Mouse (Mus musculus) forebrain, embryonic 15.5 days (tissue): ENCODE data around the gene Acot2. TPM values are rescaled to one million over a fixed set of nuclear protein-coding genes. Genes with fewer than 3 reads are reported as not detected.
A peak's percentile ranks its signal among the peaks of the same experiment; 100 is the strongest.

Experiments
- ATAC-seq: fragments of 200-750 bp; cut with Nextera tagmentation; replicated peaks from 2 replicates; pipeline ENCODE4 v1.8.0; 2017; ENCODE audit warnings: mild to moderate bottlenecking, moderate TSS enrichment, moderate library complexity
- H3K27ac ChIP-seq: fragments of 300-500 bp; sonication (generic); replicated peaks from 2 replicates; pipeline ENCODE4 v1.5.1; 2015; ENCODE audit warnings: mild to moderate bottlenecking, inconsistent platforms
- H3K27me3 ChIP-seq: fragments of 300-500 bp; sonication (generic); 2 replicates; pipeline ENCODE4 v1.6.1; 2015; ENCODE audit warnings: inconsistent platforms
- H3K36me3 ChIP-seq: fragments of 300-500 bp; sonication (generic); 2 replicates; pipeline ENCODE4 v1.6.1; 2015; ENCODE audit warnings: mild to moderate bottlenecking, inconsistent platforms
- H3K4me1 ChIP-seq: fragments of 300-500 bp; sonication (generic); 2 replicates; pipeline ENCODE4 v1.6.1; 2015; ENCODE audit warnings: inconsistent platforms
- H3K4me2 ChIP-seq: fragments of 300-500 bp; sonication (generic); replicated peaks from 2 replicates; pipeline ENCODE4 v1.6.1; 2015; ENCODE audit warnings: mild to moderate bottlenecking, inconsistent platforms
- H3K4me3 ChIP-seq: fragments of 300-500 bp; sonication (generic); 2 replicates; pipeline ENCODE4 v1.5.1; 2015; ENCODE audit warnings: mild to moderate bottlenecking, inconsistent platforms
- H3K9ac ChIP-seq: fragments of 300-500 bp; sonication (generic); replicated peaks from 2 replicates; pipeline ENCODE4 v1.6.1; 2015; ENCODE audit warnings: mild to moderate bottlenecking, inconsistent platforms
- H3K9me3 ChIP-seq: fragments of 300-500 bp; sonication (generic); 2 replicates; pipeline ENCODE4 v1.6.1; 2016; ENCODE audit warnings: inconsistent platforms
- WGBS: fragments of 180-500 bp; shearing (Covaris S2); methylation state at CpG from one replicate; pipeline ENCODE4 v1.1.7; 2015; ENCODE audit warnings: mixed read lengths; 5-methylcytosine and 5-hydroxymethylcytosine counted together
- polyA plus RNA-seq: library from polyadenylated mRNA; unstranded; fragments of >200 nt; fragmentation: Nextera tagmentation; extraction: Ambion mirVana; gene quantifications from 2 replicates; pipeline ENCODE4 v1.2.1, GENCODE M21; 2015

The Acot2 gene
- polyA plus RNA-seq, 1 experiment from 2014 or later: 12.4 TPM

- 0 out of 2 replicates have a peak, but pooled peaks cover 6% of the 10 kb centered on the region for H3K36me3 ChIP-seq
- H3K27ac ChIP-seq: no peak overlapping the region
- 71% methylated on average over 32 of the region's 32 CpGs for WGBS
- H3K4me3 ChIP-seq: peak overlapping the region; percentile 72
- no peak for ATAC-seq
- no peaks in the 10 kb centered on the region for H3K27me3 ChIP-seq
- H3K9me3 ChIP-seq: no peaks in the 10 kb centered on the region
- peaks cover 31% of the 10 kb centered on the region for H3K4me1 ChIP-seq
- H3K9ac ChIP-seq: peak overlapping the region; percentile 74
- peak overlapping the region; percentile 72 for H3K4me2 ChIP-seq
Observed at GRCm38 (mm10) chr12:83951711-83952575, 35.7 kb upstream of the Acot2 start.

GRCm38 (mm10) chr12:83958278-83958677 lies 29.4 kb upstream of the Acot2 start:
- no peak for ATAC-seq
- Histone ChIP-seq H3K36me3 (0 out of 2 replicates have a peak, but pooled peaks cover 6% of the 10 kb centered on the region), H3K27me3 (no peaks in the 10 kb centered on the region), H3K4me2 (no peak overlapping the region), H3K4me1 (peaks cover 6% of the 10 kb centered on the region; the same call in 1 of the 2 replicates), H3K9ac (no peak overlapping the region), H3K4me3 (no peak overlapping the region), H3K27ac (no peak overlapping the region), H3K9me3 (no peaks in the 10 kb centered on the region)
- WGBS: 93% methylated on average over 9 of the region's 9 CpGs

DNA sequence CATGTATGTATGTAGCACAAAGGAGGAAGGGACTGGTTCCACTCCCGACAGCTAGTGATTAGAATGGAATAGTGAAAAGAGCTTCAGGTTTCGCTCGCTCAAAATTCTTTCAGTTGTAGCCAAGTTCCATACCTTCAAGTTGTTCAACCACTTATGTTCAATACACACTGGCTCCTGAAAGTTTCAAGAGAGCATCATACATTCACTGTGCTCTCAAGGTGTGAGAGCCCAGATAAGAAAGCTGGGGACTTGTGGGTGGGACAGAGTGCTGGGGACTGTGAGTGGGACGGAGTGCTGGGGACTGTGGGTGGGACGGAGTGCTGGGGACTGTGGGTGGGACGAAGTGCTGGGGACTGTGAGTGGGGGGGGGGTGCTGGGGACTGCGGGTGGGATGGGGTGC lies 22.4 kb upstream of the Acot2 start:
- Histone ChIP-seq H3K4me2 (no peak overlapping the region), H3K4me3 (no peak overlapping the region), H3K4me1 (no peaks in the 10 kb centered on the region), H3K27me3 (no peaks in the 10 kb centered on the region), H3K9ac (no peak overlapping the region), H3K27ac (no peak overlapping the region), H3K9me3 (no peaks in the 10 kb centered on the region), H3K36me3 (no peaks in the 10 kb centered on the region)
- ATAC-seq: no peak
- 89% methylated on average over 7 of the region's 7 CpGs for WGBS

GRCm38 (mm10) chr12:83972117-83972516 lies 15.5 kb upstream of the Acot2 start:
- no peak overlapping the region for H3K9ac ChIP-seq
- no peak overlapping the region for H3K4me3 ChIP-seq
- H3K27me3 ChIP-seq: no peaks in the 10 kb centered on the region
- H3K36me3 ChIP-seq: no peaks in the 10 kb centered on the region
- no peak for ATAC-seq
- WGBS: 89% methylated on average over 2 of the region's 2 CpGs
- H3K4me1 ChIP-seq: no peaks in the 10 kb centered on the region
- no peak overlapping the region for H3K27ac ChIP-seq
- no peak overlapping the region for H3K4me2 ChIP-seq
- H3K9me3 ChIP-seq: no peaks in the 10 kb centered on the region

- no peak overlapping the region for H3K9ac ChIP-seq
- no peaks in the 10 kb centered on the region for H3K36me3 ChIP-seq
- H3K4me1 ChIP-seq: no peaks in the 10 kb centered on the region
- H3K27me3 ChIP-seq: no peaks in the 10 kb centered on the region
- H3K4me3 ChIP-seq: no peak overlapping the region
- no peaks in the 10 kb centered on the region for H3K9me3 ChIP-seq
- ATAC-seq: no peak
- H3K4me2 ChIP-seq: no peak overlapping the region
- 91% methylated on average over 6 of the region's 6 CpGs for WGBS
- H3K27ac ChIP-seq: no peak overlapping the region
Observed at GRCm38 (mm10) chr12:83978862-83979261, 8.8 kb upstream of the Acot2 start.

GRCm38 (mm10) chr12:83981615-83982014 lies 6.0 kb upstream of the Acot2 start:
- no peaks in the 10 kb centered on the region for H3K27me3 ChIP-seq
- H3K9ac ChIP-seq: no peak overlapping the region
- H3K4me1 ChIP-seq: no peaks in the 10 kb centered on the region
- H3K4me2 ChIP-seq: no peak overlapping the region
- H3K27ac ChIP-seq: no peak overlapping the region
- no peak overlapping the region for H3K4me3 ChIP-seq
- no peak for ATAC-seq
- H3K9me3 ChIP-seq: no peaks in the 10 kb centered on the region
- WGBS: 91% methylated on average over 4 of the region's 4 CpGs
- H3K36me3 ChIP-seq: no peaks in the 10 kb centered on the region

DNA sequence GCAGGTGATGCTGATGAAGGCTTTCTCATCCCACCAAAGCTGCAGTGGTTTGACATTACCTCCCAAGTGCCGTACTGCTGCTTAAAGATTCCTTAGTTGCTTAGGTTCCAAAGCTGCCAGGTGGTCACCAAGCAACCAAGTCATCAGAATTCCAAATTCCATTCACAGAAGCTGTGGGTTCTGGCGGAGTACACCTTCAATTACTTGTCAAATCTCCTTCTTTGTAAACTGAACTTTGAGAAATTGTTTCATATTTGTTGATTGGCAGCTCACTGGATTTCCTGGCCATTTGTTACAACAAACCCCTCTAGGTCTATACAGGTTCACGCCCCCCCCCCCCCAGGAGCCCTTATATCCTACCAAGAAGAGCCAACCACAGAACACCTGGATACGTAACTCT lies 2.9 kb upstream of the Acot2 start, which contains the start of gene Heatr4:
Gene Heatr4 (minus strand): TSS at position 101 of the 400 bp plus-strand sequence.
- 66% methylated on average over 4 of the region's 4 CpGs for whole genome bisulfite sequencing
- no peak for ATAC-seq
- H3K27ac ChIP-seq: no peak within 1 kb of the TSS
- H3K27me3 ChIP-seq: no peaks in the 10 kb centered on the region
- H3K4me2 ChIP-seq: no peak within 1 kb of the TSS
- no peak within 1 kb of the TSS for H3K4me3 ChIP-seq
- H3K4me1 ChIP-seq: peaks cover 6% of the 10 kb centered on the region
- H3K36me3 ChIP-seq: no peaks in the 10 kb centered on the region
- H3K9ac ChIP-seq: no peak within 1 kb of the TSS
- no peaks in the 10 kb centered on the region for H3K9me3 ChIP-seq

DNA sequence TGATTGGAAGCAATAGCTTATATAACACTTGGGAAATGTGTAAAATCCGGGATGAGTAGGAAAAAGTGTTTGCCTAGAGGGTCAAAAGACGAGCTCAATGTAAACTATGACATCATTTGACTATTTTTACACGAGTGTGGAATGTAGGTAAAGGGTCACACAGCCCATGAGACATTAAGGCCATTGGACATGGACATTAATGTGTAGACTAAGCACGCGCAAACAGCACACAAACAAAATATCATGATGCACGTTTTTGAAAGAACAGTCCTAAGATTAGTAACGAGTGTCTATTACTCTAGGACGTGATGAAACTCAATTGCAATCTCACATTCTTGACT lies 449 bp upstream of the Acot2 start:
- Histone ChIP-seq H3K27me3 (no peaks in the 10 kb centered on the region), H3K9me3 (no peaks in the 10 kb centered on the region), H3K4me3 (peak overlapping the region; percentile 83), H3K9ac (peak overlapping the region; percentile 76), H3K36me3 (no peaks in the 10 kb centered on the region), H3K4me1 (peaks cover 6% of the 10 kb centered on the region), H3K4me2 (peak overlapping the region; percentile 70), H3K27ac (peak overlapping the region; percentile 94)
- peak; percentile 49; the same call in 1 of the 2 replicates for ATAC-seq
- WGBS: 32% methylated on average over 8 of the region's 8 CpGs

- peak; percentile 32; the same call in 1 of the 2 replicates for ATAC-seq
- WGBS: 70% methylated on average over 4 of the region's 4 CpGs
- Histone ChIP-seq H3K36me3 (no peaks in the 10 kb centered on the region), H3K27ac (peak overlapping the region; percentile 94), H3K4me1 (peaks cover 6% of the 10 kb centered on the region), H3K27me3 (no peaks in the 10 kb centered on the region), H3K9me3 (no peaks in the 10 kb centered on the region), H3K4me2 (peak overlapping the region; percentile 70), H3K4me3 (peak overlapping the region; percentile 83), H3K9ac (peak overlapping the region; percentile 76)
Observed at GRCm38 (mm10) chr12:83988483-83988882, 822 bp downstream of the Acot2 start.

DNA sequence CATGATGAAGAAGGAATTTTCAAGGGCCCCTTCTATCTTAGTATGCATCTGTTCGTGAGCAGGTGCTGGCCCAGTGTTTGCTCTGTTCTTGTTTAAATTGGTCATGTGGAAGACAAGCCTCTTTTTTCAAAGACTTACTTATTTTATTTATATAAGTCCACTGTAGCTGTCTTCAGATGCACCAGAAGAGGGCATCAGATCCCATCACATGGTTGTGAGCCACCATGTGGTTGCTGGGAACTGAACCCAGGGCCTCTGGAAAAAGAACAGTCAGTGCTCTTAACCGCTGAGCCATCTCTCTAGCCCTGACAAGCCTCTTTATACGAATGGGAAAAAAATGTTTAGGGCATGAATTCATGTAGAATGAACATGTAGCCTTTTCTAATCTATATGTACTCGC lies 1.7 kb downstream of the Acot2 start:
- Histone ChIP-seq H3K9ac (no peak overlapping the region), H3K9me3 (no peaks in the 10 kb centered on the region), H3K4me1 (peaks cover 6% of the 10 kb centered on the region), H3K4me3 (no peak overlapping the region), H3K27ac (no peak overlapping the region), H3K36me3 (no peaks in the 10 kb centered on the region), H3K27me3 (no peaks in the 10 kb centered on the region), H3K4me2 (no peak overlapping the region)
- WGBS: 95% methylated on average over 4 of the region's 4 CpGs
- ATAC-seq: no peak

GRCm38 (mm10) chr12:83997221-83997620 lies 9.6 kb downstream of the Acot2 start:
- H3K9ac ChIP-seq: no peak overlapping the region
- H3K27ac ChIP-seq: no peak overlapping the region
- H3K4me3 ChIP-seq: no peak overlapping the region
- H3K27me3 ChIP-seq: no peaks in the 10 kb centered on the region
- peaks cover 7% of the 10 kb centered on the region; the same call in 1 of the 2 replicates for H3K4me1 ChIP-seq
- 53% methylated on average over 2 of the region's 2 CpGs for WGBS
- H3K4me2 ChIP-seq: no peak overlapping the region
- H3K9me3 ChIP-seq: no peaks in the 10 kb centered on the region
- H3K36me3 ChIP-seq: no peaks in the 10 kb centered on the region
- no peak for ATAC-seq

DNA sequence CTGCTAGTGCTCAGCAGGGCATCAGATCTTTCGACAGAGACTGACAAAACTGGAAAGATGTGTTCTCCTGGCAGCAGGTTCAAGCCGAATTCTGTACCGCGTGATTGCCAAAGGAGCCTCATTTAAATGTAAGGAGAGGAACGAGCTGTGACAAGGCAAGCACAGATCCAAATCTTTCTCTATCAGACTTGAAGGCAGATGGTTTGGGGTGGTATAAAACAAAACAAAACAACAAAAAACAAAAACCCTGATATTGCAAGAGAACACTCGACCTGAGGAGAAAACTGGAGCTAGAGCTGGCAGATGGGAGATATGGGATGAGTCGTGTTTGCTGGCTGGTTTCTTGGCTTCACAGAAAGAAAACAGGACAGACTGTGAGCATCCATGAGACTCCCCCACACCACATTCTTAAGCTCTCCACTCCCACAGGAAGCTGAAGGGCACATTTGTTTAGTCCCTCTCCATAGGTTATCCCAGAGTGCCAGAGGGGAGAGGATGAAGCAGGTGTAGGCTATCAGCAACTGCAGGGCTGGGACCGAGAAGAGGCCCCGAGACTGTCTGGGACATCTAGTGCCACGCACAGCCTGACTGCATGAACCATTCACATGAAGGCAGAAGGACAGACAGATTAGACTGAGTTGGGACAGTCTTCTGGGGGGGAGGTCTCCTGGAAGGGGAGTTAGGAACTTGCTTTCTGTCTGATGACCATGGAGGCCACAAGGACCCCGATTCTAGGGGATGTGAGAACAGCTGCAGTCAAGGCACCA lies 10.9 kb downstream of the Acot2 start:
- peak overlapping the region; percentile 76 for H3K27ac ChIP-seq
- H3K27me3 ChIP-seq: no peaks in the 10 kb centered on the region
- H3K4me1 ChIP-seq: peaks cover 7% of the 10 kb centered on the region; the same call in 1 of the 2 replicates
- H3K4me2 ChIP-seq: no peak overlapping the region
- H3K9me3 ChIP-seq: no peaks in the 10 kb centered on the region
- H3K9ac ChIP-seq: no peak overlapping the region
- H3K4me3 ChIP-seq: no peak overlapping the region
- 52% methylated on average over 11 of the region's 11 CpGs for WGBS
- H3K36me3 ChIP-seq: no peaks in the 10 kb centered on the region
- peak; percentile 68 for ATAC-seq
